Mouse (Mus musculus): ENCODE measurements around the gene Catsperd. TPM values are rescaled to one million over a fixed set of nuclear protein-coding genes. Genes with fewer than 3 reads are reported as not detected.

Gene Catsperd
- polyA plus RNA-seq, 1 experiment from 2014 or later, result 0.50 TPM

DNA sequence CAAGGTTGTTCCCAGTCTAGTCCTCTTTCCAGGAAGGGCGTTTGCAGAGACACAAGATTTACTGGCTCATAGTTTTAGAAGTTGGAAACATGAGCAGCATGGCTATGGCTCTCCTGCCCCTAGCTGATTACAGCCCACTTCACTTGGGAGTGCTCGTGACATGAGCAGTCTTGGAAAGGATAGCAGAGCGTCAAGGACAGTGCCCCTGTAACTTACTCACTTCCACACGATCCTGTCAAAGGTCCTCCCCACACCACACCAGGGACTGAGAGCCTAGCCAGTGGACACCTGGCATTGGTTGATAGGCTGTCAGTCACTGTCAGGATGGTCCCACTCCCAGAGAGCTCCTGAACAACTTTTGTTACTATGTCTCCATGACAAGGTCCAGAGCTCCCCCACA is 75.1 kb downstream of the Catsperd start:
- peaks cover 98% of the 10 kb centered on the region for H3K36me3 ChIP-seq (ENCODE audit: control insufficient read depth, insufficient read depth, low read length)
- no peak overlapping the region for H3K27ac ChIP-seq (replicated peaks in 1 of 2; ENCODE audit: control insufficient read depth in 1 of 2, insufficient read depth in 1 of 2, low read depth in 2 of 2, low read length in 2 of 2)
- WGBS, result 63% methylated on average over 4 of the region's 4 CpGs
- no peak overlapping the region for H3K4me2 ChIP-seq (ENCODE audit: low read length)
- no peak for ATAC-seq (ENCODE audit: insufficient number of reproducible peaks, insufficient read depth, low FRiP score, low read depth)
- H3K4me1 ChIP-seq (ENCODE audit: control insufficient read depth in 2 of 2, insufficient read depth in 2 of 2, low read length in 2 of 2), result no peaks in the 10 kb centered on the region
- H3K4me3 ChIP-seq (ENCODE audit: control insufficient read depth in 1 of 2, insufficient read depth in 1 of 2, low read depth in 1 of 2, low read length in 2 of 2), result no peak overlapping the region
- no peak overlapping the region for H3K9ac ChIP-seq (ENCODE audit: low read length)
- no peaks in the 10 kb centered on the region for H3K27me3 ChIP-seq (ENCODE audit: control insufficient read depth, insufficient read depth, low read length)
- H3K9me3 ChIP-seq (ENCODE audit: control insufficient read depth, low read length), result no peaks in the 10 kb centered on the region

DNA sequence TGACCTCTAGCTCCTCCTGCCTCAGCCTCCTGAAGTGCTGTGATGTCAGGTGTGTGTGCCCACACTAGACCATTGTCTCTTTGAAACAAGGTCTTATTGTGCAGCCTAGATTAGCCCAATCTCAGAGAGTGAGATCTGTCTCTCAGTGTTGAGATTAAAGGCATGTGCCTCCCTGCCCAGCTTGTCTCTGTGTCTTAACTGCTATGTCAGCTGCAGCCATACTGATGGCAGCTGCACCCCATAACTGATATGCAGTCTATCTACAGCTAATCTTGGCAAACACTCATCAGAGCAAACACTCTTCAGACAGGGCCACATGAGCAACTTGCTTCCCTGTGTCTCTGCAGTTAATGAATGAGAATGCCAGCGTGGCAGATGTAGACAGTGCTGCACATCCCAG is 78.6 kb downstream of the Catsperd start:
- no peak for ATAC-seq (ENCODE audit: insufficient number of reproducible peaks, insufficient read depth, low FRiP score, low read depth)
- Histone ChIP-seq H3K9ac (ENCODE audit: low read length) (no peak overlapping the region), H3K27ac (replicated peaks in 1 of 2; ENCODE audit: control insufficient read depth in 1 of 2, insufficient read depth in 1 of 2, low read depth in 2 of 2, low read length in 2 of 2) (no peak overlapping the region), H3K36me3 (ENCODE audit: control insufficient read depth, insufficient read depth, low read length) (peaks cover 98% of the 10 kb centered on the region), H3K4me2 (ENCODE audit: low read length) (no peak overlapping the region), H3K4me3 (ENCODE audit: control insufficient read depth in 1 of 2, insufficient read depth in 1 of 2, low read depth in 1 of 2, low read length in 2 of 2) (no peak overlapping the region), H3K4me1 (ENCODE audit: control insufficient read depth in 2 of 2, insufficient read depth in 2 of 2, low read length in 2 of 2) (no peaks in the 10 kb centered on the region), H3K27me3 (ENCODE audit: control insufficient read depth, insufficient read depth, low read length) (no peaks in the 10 kb centered on the region), H3K9me3 (ENCODE audit: control insufficient read depth, low read length) (no peaks in the 10 kb centered on the region)
- WGBS, result 96% methylated on average over 1 of the region's 1 CpGs

DNA sequence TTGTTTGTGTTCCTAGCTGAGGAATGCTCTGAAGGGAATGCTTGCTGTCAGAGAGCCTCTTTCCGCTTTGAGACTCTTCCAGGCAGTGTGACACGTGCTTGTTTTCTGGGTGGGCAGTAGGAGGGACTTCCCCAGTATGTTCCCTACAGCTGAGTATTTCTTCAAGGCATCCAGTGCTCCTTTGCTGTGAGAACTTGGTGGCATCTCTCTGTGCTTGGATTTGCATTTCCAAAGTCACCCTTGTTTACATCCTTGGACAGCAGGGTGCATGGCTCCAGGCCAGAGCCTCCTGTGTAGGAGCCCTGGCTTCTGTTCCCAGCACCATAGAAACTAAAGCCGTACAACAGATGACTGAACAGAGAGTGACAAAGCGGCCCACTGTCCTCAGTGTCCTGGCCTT is 80.7 kb downstream of the Catsperd start:
- H3K36me3 ChIP-seq (ENCODE audit: control insufficient read depth, insufficient read depth, low read length), result peaks cover 93% of the 10 kb centered on the region
- ATAC-seq (ENCODE audit: insufficient number of reproducible peaks, insufficient read depth, low FRiP score, low read depth), result no peak
- no peaks in the 10 kb centered on the region for H3K9me3 ChIP-seq (ENCODE audit: control insufficient read depth, low read length)
- H3K27me3 ChIP-seq (ENCODE audit: control insufficient read depth, insufficient read depth, low read length), result no peaks in the 10 kb centered on the region
- no peak overlapping the region for H3K27ac ChIP-seq (replicated peaks in 1 of 2; ENCODE audit: control insufficient read depth in 1 of 2, insufficient read depth in 1 of 2, low read depth in 2 of 2, low read length in 2 of 2)
- WGBS, result 77% methylated on average over 4 of the region's 4 CpGs
- no peak overlapping the region for H3K4me2 ChIP-seq (ENCODE audit: low read length)
- no peak overlapping the region for H3K4me3 ChIP-seq (ENCODE audit: control insufficient read depth in 1 of 2, insufficient read depth in 1 of 2, low read depth in 1 of 2, low read length in 2 of 2)
- no peak overlapping the region for H3K9ac ChIP-seq (ENCODE audit: low read length)
- H3K4me1 ChIP-seq (ENCODE audit: control insufficient read depth in 2 of 2, insufficient read depth in 2 of 2, low read length in 2 of 2), result no peaks in the 10 kb centered on the region

DNA sequence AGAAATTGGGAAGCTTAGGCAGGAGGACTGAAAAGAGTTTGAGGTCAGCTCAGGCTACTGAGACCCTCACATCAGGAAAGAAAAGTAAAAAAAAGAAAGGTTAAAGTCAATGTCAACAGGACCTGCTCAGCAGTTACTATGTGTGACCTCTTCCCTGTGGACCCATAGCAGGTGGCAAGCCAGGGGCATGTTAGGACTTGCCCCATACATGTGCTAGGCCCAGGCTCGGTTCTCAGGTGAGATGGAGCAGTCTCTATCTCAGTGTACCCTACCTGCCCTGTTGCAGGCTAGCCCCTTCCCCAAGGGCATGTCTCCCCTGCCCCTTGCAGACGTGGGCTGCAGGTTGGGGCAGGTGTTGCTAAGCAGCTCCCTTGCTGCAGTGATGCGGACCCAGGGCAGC is 81.8 kb downstream of the Catsperd start:
- Histone ChIP-seq H3K4me1 (ENCODE audit: control insufficient read depth in 2 of 2, insufficient read depth in 2 of 2, low read length in 2 of 2) (no peaks in the 10 kb centered on the region), H3K36me3 (ENCODE audit: control insufficient read depth, insufficient read depth, low read length) (peaks cover 83% of the 10 kb centered on the region), H3K4me2 (ENCODE audit: low read length) (no peak overlapping the region), H3K27ac (replicated peaks in 1 of 2; ENCODE audit: control insufficient read depth in 1 of 2, insufficient read depth in 1 of 2, low read depth in 2 of 2, low read length in 2 of 2) (no peak overlapping the region), H3K9me3 (ENCODE audit: control insufficient read depth, low read length) (no peaks in the 10 kb centered on the region), H3K27me3 (ENCODE audit: control insufficient read depth, insufficient read depth, low read length) (no peaks in the 10 kb centered on the region), H3K9ac (ENCODE audit: low read length) (no peak overlapping the region), H3K4me3 (ENCODE audit: control insufficient read depth in 1 of 2, insufficient read depth in 1 of 2, low read depth in 1 of 2, low read length in 2 of 2) (no peak overlapping the region)
- no peak for ATAC-seq (ENCODE audit: insufficient number of reproducible peaks, insufficient read depth, low FRiP score, low read depth)
- WGBS, result 93% methylated on average over 3 of the region's 3 CpGs

Other genes starting within 250 kb of the Catsperd start
- gene Ptprs, start 151.7 kb upstream of the Catsperd start, polyA plus RNA-seq (2014; fragmentation: Nextera tagmentation; extraction: Ambion mirVana), result 51.4 and 60.1 TPM in 2 replicates
- gene Znrf4, start 115.7 kb upstream of the Catsperd start, polyA plus RNA-seq (2014; fragmentation: Nextera tagmentation; extraction: Ambion mirVana), result not detected in 2 replicates
- gene Gm20219, start 73.8 kb upstream of the Catsperd start, polyA plus RNA-seq (2014; fragmentation: Nextera tagmentation; extraction: Ambion mirVana), result 0.16 and 0.58 TPM in 2 replicates
- gene Safb2, start 43.6 kb upstream of the Catsperd start, polyA plus RNA-seq (2014; fragmentation: Nextera tagmentation; extraction: Ambion mirVana), result 36.5 and 43.5 TPM in 2 replicates
- gene Safb, start 43.3 kb upstream of the Catsperd start, polyA plus RNA-seq (2014; fragmentation: Nextera tagmentation; extraction: Ambion mirVana), result 52.9 and 58.9 TPM in 2 replicates
- 390 and 398 TPM in 2 replicates for gene 2410015M20Rik, start 18.4 kb upstream of the Catsperd start, polyA plus RNA-seq (2014; fragmentation: Nextera tagmentation; extraction: Ambion mirVana)
- 1,567 and 1,751 TPM in 2 replicates for gene Rpl36, start 14.7 kb upstream of the Catsperd start, polyA plus RNA-seq (2014; fragmentation: Nextera tagmentation; extraction: Ambion mirVana)
- gene Lonp1, start 1.3 kb upstream of the Catsperd start, polyA plus RNA-seq (2014; fragmentation: Nextera tagmentation; extraction: Ambion mirVana), result 58.6 and 59.0 TPM in 2 replicates
- 54.4 and 58.1 TPM in 2 replicates for gene Ranbp3, start 45.2 kb downstream of the Catsperd start, polyA plus RNA-seq (2014; fragmentation: Nextera tagmentation; extraction: Ambion mirVana)
- 1,100 and 1,119 TPM in 2 replicates for gene Ndufa11, start 89.6 kb downstream of the Catsperd start, polyA plus RNA-seq (2014; fragmentation: Nextera tagmentation; extraction: Ambion mirVana)
- gene Vmac, start 89.9 kb downstream of the Catsperd start, polyA plus RNA-seq (2014; fragmentation: Nextera tagmentation; extraction: Ambion mirVana), result 17.7 TPM in 2 replicates
- 31.0 and 31.5 TPM in 2 replicates for gene Nrtn, start 129.4 kb downstream of the Catsperd start, polyA plus RNA-seq (2014; fragmentation: Nextera tagmentation; extraction: Ambion mirVana)
- gene Dus3l, start 136.6 kb downstream of the Catsperd start, polyA plus RNA-seq (2014; fragmentation: Nextera tagmentation; extraction: Ambion mirVana), result 28.8 and 31.3 TPM in 2 replicates
- gene Prr22, start 142.1 kb downstream of the Catsperd start, polyA plus RNA-seq (2014; fragmentation: Nextera tagmentation; extraction: Ambion mirVana), result 0.96 and 1.2 TPM in 2 replicates
- gene Rfx2, start 202.9 kb downstream of the Catsperd start, polyA plus RNA-seq (2014; fragmentation: Nextera tagmentation; extraction: Ambion mirVana), result 4.3 and 5.0 TPM in 2 replicates
- not detected in 2 replicates for gene Acsbg2, start 246.3 kb downstream of the Catsperd start, polyA plus RNA-seq (2014; fragmentation: Nextera tagmentation; extraction: Ambion mirVana)
- 0.35 and 0.74 TPM in 2 replicates for gene 1700061G19Rik, start 247.3 kb downstream of the Catsperd start, polyA plus RNA-seq (2014; fragmentation: Nextera tagmentation; extraction: Ambion mirVana)

All from heart, embryonic 14.5 days (tissue).